In genomic region chr8:110793511-110793910, GRCm38 (mm10) we compare ENCODE assay signal across 14 mouse cellular contexts. TPM values are rescaled to one million over a fixed set of nuclear protein-coding genes. Genes with fewer than 3 reads are reported as not detected.
DNase-seq lines count a peak whose midpoint lies in the region; ATAC-seq and TF ChIP-seq lines count a peak whose summit lies in the region.
"Had no signal": no experiment of that assay in that cellular context is flagged by ENCODE, and none has a peak within 500 bp of the region (broad histone marks: within the 10 kb centered on the region; RNA-seq: fewer than 3 reads in every experiment).

No protein-coding gene starts in this region.

- H3K9ac ChIP-seq in lung, embryonic 14.5 days, result no peak overlapping the region
- no peak overlapping the region for H3K9ac ChIP-seq in intestine, postnatal 0 days (ENCODE audit: low read depth, low read length)
- H3K9ac ChIP-seq: embryonic facial prominence, embryonic 12.5 days; forebrain, embryonic 12.5 days had no signal

- no peaks in the 10 kb centered on the region for H3K27me3 ChIP-seq in lung, embryonic 14.5 days (ENCODE audit: insufficient read depth, low read length)
- peaks cover 26% of the 10 kb centered on the region; the same call in 1 of the 2 replicates for H3K27me3 ChIP-seq in E14TG2a.4 (ENCODE audit: insufficient read depth, low read length)
- no peaks in the 10 kb centered on the region for H3K27me3 ChIP-seq in intestine, postnatal 0 days (replicated peaks; ENCODE audit: control insufficient read depth, insufficient read depth, low read length)
- H3K27me3 ChIP-seq: embryonic facial prominence, embryonic 12.5 days; forebrain, embryonic 12.5 days had no signal

- H3K27ac ChIP-seq in lung, embryonic 14.5 days (ENCODE audit: low read depth), result peak overlapping the region; percentile 81
- peak overlapping the region; percentile 84 for H3K27ac ChIP-seq in intestine, postnatal 0 days (ENCODE audit: low read depth, low read length)
- H3K27ac ChIP-seq: embryonic facial prominence, embryonic 12.5 days; forebrain, embryonic 12.5 days; layer of hippocampus, adult 2 months had no signal

- WGBS in lung, embryonic 14.5 days, result 76% methylated on average over 9 of the region's 9 CpGs
- 59% methylated on average over 9 of the region's 9 CpGs for WGBS in intestine, postnatal 0 days

- TF ChIP-seq CTCF in lung, embryonic 14.5 days (IDR thresholded peaks at IDR 0.05; ENCODE audit: low read depth), result no peak
- TF ChIP-seq CTCF in E14TG2a.4 (conservative IDR thresholded peaks at IDR 0.05; ENCODE audit: low read length), result no peak
- no peak for TF ChIP-seq CTCF in intestine, postnatal 0 days (IDR thresholded peaks at IDR 0.05; ENCODE audit: low read depth)

- peak; percentile 42 for DNase-seq in adrenal gland, adult 2 months
- DNase-seq in adrenal gland, postnatal 25 days, result no peak
- DNase-seq in lung, embryonic 14.5 days, result no peak
- no peak for DNase-seq in lung, postnatal 25 days (ENCODE audit: low spot score)
- DNase-seq in natural killer cell, adult 2 months (ENCODE audit: low spot score in 2 of 2), result no peak
- DNase-seq: gastrocnemius, adult 2 months; liver had no signal

- no peak overlapping the region for H3K4me3 ChIP-seq in lung, embryonic 14.5 days (ENCODE audit: low read depth, low read length)
- H3K4me3 ChIP-seq in E14TG2a.4 (replicated peaks; ENCODE audit: low read length), result peak overlapping the region; percentile 13; the same call in 1 of the 2 replicates
- peak overlapping the region; percentile 4; the same call in 1 of the 2 replicates for H3K4me3 ChIP-seq in intestine, postnatal 0 days (ENCODE audit: low read depth, low read length)
- H3K4me3 ChIP-seq: embryonic facial prominence, embryonic 12.5 days; forebrain, embryonic 12.5 days; gastrocnemius, adult 2 months; layer of hippocampus, adult 2 months had no signal

- no peak for ATAC-seq in lung, embryonic 14.5 days (ENCODE audit: insufficient read depth)
- ATAC-seq in intestine, postnatal 0 days, result no peak
- no peak for ATAC-seq in megakaryocyte-erythroid progenitor cell, adult 5-6 weeks (replicated peaks; ENCODE audit: low FRiP score, low TSS enrichment, poor library complexity, severe bottlenecking)

- H3K9me3 ChIP-seq in lung, embryonic 14.5 days (ENCODE audit: low read depth, low read length), result no peaks in the 10 kb centered on the region
- peaks cover 11% of the 10 kb centered on the region for H3K9me3 ChIP-seq in E14TG2a.4 (ENCODE audit: low read length)
- no peaks in the 10 kb centered on the region for H3K9me3 ChIP-seq in intestine, postnatal 0 days (ENCODE audit: control insufficient read depth)
- H3K9me3 ChIP-seq: forebrain, embryonic 12.5 days had no signal

- peaks cover 3% of the 10 kb centered on the region for H3K4me1 ChIP-seq in lung, embryonic 14.5 days (ENCODE audit: insufficient read depth)
- peaks cover 37% of the 10 kb centered on the region for H3K4me1 ChIP-seq in E14TG2a.4 (replicated peaks; ENCODE audit: low read depth, low read length)
- H3K4me1 ChIP-seq in intestine, postnatal 0 days (replicated peaks; ENCODE audit: control insufficient read depth, insufficient read depth, low read length), result 0 out of 2 replicates have a peak, but pooled peaks cover 3% of the 10 kb centered on the region
- H3K4me1 ChIP-seq: embryonic facial prominence, embryonic 12.5 days; forebrain, embryonic 12.5 days had no signal

- no peaks in the 10 kb centered on the region for H3K36me3 ChIP-seq in lung, embryonic 14.5 days (ENCODE audit: insufficient read depth)
- H3K36me3 ChIP-seq in E14TG2a.4 (ENCODE audit: insufficient read depth, low read length), result no peaks in the 10 kb centered on the region
- H3K36me3 ChIP-seq in intestine, postnatal 0 days (ENCODE audit: control insufficient read depth, insufficient read depth), result no peaks in the 10 kb centered on the region
- H3K36me3 ChIP-seq: embryonic facial prominence, embryonic 12.5 days; forebrain, embryonic 12.5 days; G1E had no signal

- H3K4me2 ChIP-seq in lung, embryonic 14.5 days, result peak overlapping the region; percentile 4
- peak overlapping the region; percentile 58 for H3K4me2 ChIP-seq in intestine, postnatal 0 days (replicated peaks; ENCODE audit: low read depth)
- H3K4me2 ChIP-seq: embryonic facial prominence, embryonic 12.5 days; forebrain, embryonic 12.5 days had no signal

RNA-seq across cellular contexts. Expression of gene Il34, which starts 12.2 kb away (rescaled TPM):
- 10 to 100 TPM; 42.8 to 63.0 TPM for total RNA-seq in adrenal gland, adult 2 months (2021)
- 115 and 187 TPM in 2 replicates for polyA plus RNA-seq in adrenal gland, adult 2 months (2012; rRNA removed)
- 21.6 and 38.6 TPM in 2 replicates for total RNA-seq in adrenal gland, postnatal 25 days (2021)
- 1.6 and 2.4 TPM in 2 replicates for polyA plus RNA-seq in lung, embryonic 14.5 days (2014; fragmentation: Nextera tagmentation; extraction: Ambion mirVana)
- 2.7 and 3.0 TPM in 2 replicates for polyA plus RNA-seq in intestine, postnatal 0 days (2015; fragmentation: Nextera tagmentation; extraction: Ambion mirVana)
- total RNA-seq in megakaryocyte-erythroid progenitor cell, adult 5-6 weeks (2014; fragmentation: Nextera tagmentation), result not detected in 2 replicates
- not detected in 2 replicates for total RNA-seq in megakaryocyte-erythroid progenitor cell, adult 5-6 weeks (2017)
- total RNA-seq: G1E had no signal
- polyA plus RNA-seq: G1E had no signal

RNA-seq across cellular contexts. Expression of gene Cog4, which starts 52.9 kb away (rescaled TPM):
- total RNA-seq in adrenal gland, adult 2 months (2021), result 10 to 100 TPM; 85.3 to 87.0 TPM
- 21.0 and 21.3 TPM in 2 replicates for polyA plus RNA-seq in adrenal gland, adult 2 months (2012; rRNA removed)
- total RNA-seq in adrenal gland, postnatal 25 days (2021), result 75.8 and 100 TPM in 2 replicates
- 70.9 and 71.0 TPM in 2 replicates for polyA plus RNA-seq in lung, embryonic 14.5 days (2014; fragmentation: Nextera tagmentation; extraction: Ambion mirVana)
- polyA plus RNA-seq in intestine, postnatal 0 days (2015; fragmentation: Nextera tagmentation; extraction: Ambion mirVana), result 40.2 and 46.1 TPM in 2 replicates
- total RNA-seq in megakaryocyte-erythroid progenitor cell, adult 5-6 weeks (2014; fragmentation: Nextera tagmentation), result 37.0 and 48.7 TPM in 2 replicates
- 20.6 and 26.1 TPM in 2 replicates for total RNA-seq in megakaryocyte-erythroid progenitor cell, adult 5-6 weeks (2017)

RNA-seq across cellular contexts. Expression of gene Sf3b3, which starts 53.1 kb away (rescaled TPM):
- total RNA-seq in adrenal gland, adult 2 months (2021), result 10 to 100 TPM; 64.7 to 65.6 TPM
- polyA plus RNA-seq in adrenal gland, adult 2 months (2012; rRNA removed), result 13.2 and 21.1 TPM in 2 replicates
- total RNA-seq in adrenal gland, postnatal 25 days (2021), result 81.6 and 86.5 TPM in 2 replicates
- polyA plus RNA-seq in lung, embryonic 14.5 days (2014; fragmentation: Nextera tagmentation; extraction: Ambion mirVana), result 168 and 174 TPM in 2 replicates
- 29.7 and 33.4 TPM in 2 replicates for polyA plus RNA-seq in intestine, postnatal 0 days (2015; fragmentation: Nextera tagmentation; extraction: Ambion mirVana)
- 171 and 229 TPM in 2 replicates for total RNA-seq in megakaryocyte-erythroid progenitor cell, adult 5-6 weeks (2014; fragmentation: Nextera tagmentation)
- 212 and 223 TPM in 2 replicates for total RNA-seq in megakaryocyte-erythroid progenitor cell, adult 5-6 weeks (2017)

Comparison
In these comparisons a context has a peak if more than half of its experiments do, and no peak if none do; other contexts are left out.
1. RNA of gene Il34, which starts 12.2 kb away (total RNA-seq): 42.8 to 63.0 TPM in adrenal gland, adult 2 months and 21.6 to 38.6 TPM in adrenal gland, postnatal 25 days; not detected in megakaryocyte-erythroid progenitor cell, adult 5-6 weeks; every median in the first group is over 10 times any median in the second.